Mouse (Mus musculus): ENCODE data around the gene Rrbp1. TPM values are rescaled to one million over a fixed set of nuclear protein-coding genes. Genes with fewer than 3 reads are reported as not detected.

Rrbp1 gene
- total and polyA plus RNA-seq, 3 experiments = 39.7 to 85.3 (median 70.6) TPM

DNA sequence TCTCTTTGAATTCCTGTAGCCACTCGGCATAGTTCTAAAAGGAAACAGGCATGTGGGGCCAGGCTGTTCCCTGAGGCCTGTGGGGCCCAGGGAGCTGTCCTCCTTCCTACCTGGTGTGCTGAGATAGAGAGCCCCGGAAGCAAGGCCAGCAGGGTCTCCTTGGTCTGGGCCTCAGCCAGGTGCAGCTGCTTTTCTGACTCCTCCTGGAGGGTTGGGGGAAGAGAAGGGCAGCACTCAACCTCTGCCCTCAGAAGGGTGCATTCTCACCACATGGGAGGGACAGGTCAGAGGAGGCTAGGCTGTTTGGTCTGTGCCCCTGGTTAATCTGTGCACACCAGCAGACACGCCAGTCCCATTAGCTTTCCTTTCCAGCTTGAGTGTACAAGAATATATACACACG, 56.1 kb downstream of the Rrbp1 start:
- peaks cover 82% of the 10 kb centered on the region for H3K36me3 ChIP-seq (replicated peaks)
- H3K27me3 ChIP-seq (ENCODE audit: insufficient read depth, low read length) = no peaks in the 10 kb centered on the region
- no peaks in the 10 kb centered on the region for H3K4me1 ChIP-seq (ENCODE audit: insufficient read depth, low read depth, low read length)
- no peak for DNase-seq (ENCODE audit: low spot score)
- H3K4me3 ChIP-seq (ENCODE audit: low read depth, low read length) = no peak overlapping the region
- ATAC-seq (ENCODE audit: extremely low read depth, insufficient number of reproducible peaks, low FRiP score, poor library complexity, severe bottlenecking) = no peak
- H3K9me3 ChIP-seq (replicated peaks) = no peaks in the 10 kb centered on the region
- TF ChIP-seq GATA2 (IDR thresholded peaks at IDR 0.05; ENCODE audit: borderline replicate concordance, low read depth, low read length) (no peak), CTCF (IDR thresholded peaks at IDR 0.05; ENCODE audit: low read depth, low read length) (no peak), GATA1 (IDR thresholded peaks at IDR 0.05; ENCODE audit: borderline replicate concordance, low read length) (no peak), TAL1 (conservative IDR thresholded peaks at IDR 0.05; ENCODE audit: low read depth, low read length) (no peak)

DNA sequence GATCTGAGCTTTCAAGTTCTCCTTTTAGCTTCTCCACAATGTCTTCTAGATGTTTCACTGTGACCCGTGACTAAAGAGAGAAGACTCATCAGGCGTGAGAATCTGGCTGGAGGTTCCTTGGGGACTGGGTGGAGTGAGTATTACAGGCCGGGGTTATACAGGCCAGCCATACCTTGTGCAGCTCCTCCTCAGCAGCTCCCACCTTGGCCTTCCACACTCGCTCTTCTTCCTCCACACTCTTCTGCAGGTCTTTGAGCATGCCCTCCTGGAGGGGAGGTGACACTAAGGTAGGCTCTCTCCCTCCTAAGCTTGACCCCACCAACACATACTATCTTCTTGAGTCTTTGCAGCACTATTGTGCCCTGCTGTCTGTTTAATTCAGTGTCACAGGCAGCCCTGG, 57.1 kb downstream of the Rrbp1 start:
- H3K27me3 ChIP-seq (ENCODE audit: insufficient read depth, low read length) = no peaks in the 10 kb centered on the region
- no peaks in the 10 kb centered on the region for H3K9me3 ChIP-seq (replicated peaks)
- TF ChIP-seq GATA2 (IDR thresholded peaks at IDR 0.05; ENCODE audit: borderline replicate concordance, low read depth, low read length) (no peak), CTCF (IDR thresholded peaks at IDR 0.05; ENCODE audit: low read depth, low read length) (no peak), GATA1 (IDR thresholded peaks at IDR 0.05; ENCODE audit: borderline replicate concordance, low read length) (no peak), POLR2AphosphoS5 (IDR thresholded peaks at IDR 0.05; ENCODE audit: insufficient replicate concordance, low read depth, low read length) (no peak), TAL1 (conservative IDR thresholded peaks at IDR 0.05; ENCODE audit: low read depth, low read length) (no peak)
- no peak for ATAC-seq (ENCODE audit: extremely low read depth, insufficient number of reproducible peaks, low FRiP score, poor library complexity, severe bottlenecking)
- H3K4me1 ChIP-seq (ENCODE audit: insufficient read depth, low read depth, low read length) = no peaks in the 10 kb centered on the region
- H3K36me3 ChIP-seq (replicated peaks) = peaks cover 92% of the 10 kb centered on the region
- H3K4me3 ChIP-seq (ENCODE audit: low read depth, low read length) = no peak overlapping the region
- DNase-seq (ENCODE audit: low spot score) = no peak

DNA sequence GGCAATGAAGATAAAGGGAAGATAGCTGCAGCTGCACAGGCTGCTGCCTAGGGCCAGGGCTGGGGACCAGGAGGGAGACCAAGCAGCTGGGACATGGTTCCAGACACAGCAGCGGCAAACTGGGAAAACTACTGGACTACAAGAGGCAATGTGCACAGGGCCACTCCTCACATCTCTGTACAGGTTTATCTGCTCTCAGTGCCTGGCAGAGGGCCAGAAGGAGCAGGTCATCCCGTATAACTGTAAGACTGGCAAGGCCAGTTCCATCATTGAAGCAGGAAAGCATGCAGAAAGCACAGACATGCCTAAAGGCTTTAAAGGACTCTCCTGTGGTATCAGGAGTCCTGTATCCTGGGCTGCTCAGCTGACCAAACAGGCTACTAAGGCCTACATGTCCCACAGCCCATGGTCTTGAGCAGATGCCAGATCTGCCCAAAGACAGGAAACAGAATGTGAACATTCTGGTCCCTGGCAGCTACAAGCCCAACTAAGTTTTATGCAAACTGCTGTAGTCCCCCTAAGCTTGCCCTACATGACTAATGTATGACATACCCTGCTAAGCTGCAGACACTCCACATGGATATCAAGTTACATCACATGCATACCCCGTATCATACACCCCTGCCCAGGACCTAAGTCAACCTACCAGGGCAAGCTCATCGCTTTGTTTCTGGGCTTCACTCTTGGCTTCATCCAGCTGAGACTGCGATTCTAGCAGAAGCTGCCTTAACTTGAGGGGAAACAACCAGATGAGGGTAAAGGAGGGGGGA, 59.3 kb downstream of the Rrbp1 start:
- DNase-seq (ENCODE audit: low spot score) = no peak
- Histone ChIP-seq H3K4me1 (ENCODE audit: insufficient read depth, low read depth, low read length) (no peaks in the 10 kb centered on the region), H3K36me3 (replicated peaks) (peaks cover 99% of the 10 kb centered on the region), H3K4me3 (ENCODE audit: low read depth, low read length) (no peak overlapping the region), H3K9me3 (replicated peaks) (no peaks in the 10 kb centered on the region), H3K27me3 (ENCODE audit: insufficient read depth, low read length) (no peaks in the 10 kb centered on the region)
- no peak for ATAC-seq (ENCODE audit: extremely low read depth, insufficient number of reproducible peaks, low FRiP score, poor library complexity, severe bottlenecking)
- TF ChIP-seq GATA1 (IDR thresholded peaks at IDR 0.05; ENCODE audit: borderline replicate concordance, low read length) (no peak), POLR2AphosphoS5 (IDR thresholded peaks at IDR 0.05; ENCODE audit: insufficient replicate concordance, low read depth, low read length) (no peak), GATA2 (IDR thresholded peaks at IDR 0.05; ENCODE audit: borderline replicate concordance, low read depth, low read length) (no peak), CTCF (IDR thresholded peaks at IDR 0.05; ENCODE audit: low read depth, low read length) (no peak), TAL1 (conservative IDR thresholded peaks at IDR 0.05; ENCODE audit: low read depth, low read length) (no peak)

DNA sequence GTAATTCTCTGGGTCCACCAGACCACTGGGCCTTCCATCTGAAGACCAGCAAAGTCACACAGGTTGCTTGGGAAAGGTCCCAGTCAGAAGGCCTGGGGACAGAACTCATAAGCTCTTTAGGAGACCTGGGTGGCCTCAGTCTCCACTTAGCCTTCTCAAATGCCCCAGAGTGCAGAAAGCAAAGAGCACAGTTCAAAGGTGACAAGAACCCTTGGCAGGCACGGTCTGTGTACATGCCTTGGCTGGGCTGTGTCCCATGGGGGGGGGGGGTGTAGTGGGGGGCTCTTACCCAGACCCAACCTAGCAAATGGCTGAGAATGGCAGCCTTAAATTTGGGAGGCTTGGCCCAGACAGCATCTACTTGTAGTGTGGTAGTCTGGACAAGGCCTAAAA, 60.0 kb downstream of the Rrbp1 start:
- Histone ChIP-seq H3K36me3 (replicated peaks) (peaks cover 99% of the 10 kb centered on the region), H3K4me3 (ENCODE audit: low read depth, low read length) (no peak overlapping the region), H3K27me3 (ENCODE audit: insufficient read depth, low read length) (no peaks in the 10 kb centered on the region), H3K9me3 (replicated peaks) (no peaks in the 10 kb centered on the region), H3K4me1 (ENCODE audit: insufficient read depth, low read depth, low read length) (no peaks in the 10 kb centered on the region)
- ATAC-seq (ENCODE audit: extremely low read depth, insufficient number of reproducible peaks, low FRiP score, poor library complexity, severe bottlenecking) (no peak), DNase-seq (ENCODE audit: low spot score) (no peak)
- TF ChIP-seq GATA2 (IDR thresholded peaks at IDR 0.05; ENCODE audit: borderline replicate concordance, low read depth, low read length) (no peak), GATA1 (IDR thresholded peaks at IDR 0.05; ENCODE audit: borderline replicate concordance, low read length) (no peak), POLR2AphosphoS5 (IDR thresholded peaks at IDR 0.05; ENCODE audit: insufficient replicate concordance, low read depth, low read length) (no peak), CTCF (IDR thresholded peaks at IDR 0.05; ENCODE audit: low read depth, low read length) (no peak), TAL1 (conservative IDR thresholded peaks at IDR 0.05; ENCODE audit: low read depth, low read length) (no peak)

DNA sequence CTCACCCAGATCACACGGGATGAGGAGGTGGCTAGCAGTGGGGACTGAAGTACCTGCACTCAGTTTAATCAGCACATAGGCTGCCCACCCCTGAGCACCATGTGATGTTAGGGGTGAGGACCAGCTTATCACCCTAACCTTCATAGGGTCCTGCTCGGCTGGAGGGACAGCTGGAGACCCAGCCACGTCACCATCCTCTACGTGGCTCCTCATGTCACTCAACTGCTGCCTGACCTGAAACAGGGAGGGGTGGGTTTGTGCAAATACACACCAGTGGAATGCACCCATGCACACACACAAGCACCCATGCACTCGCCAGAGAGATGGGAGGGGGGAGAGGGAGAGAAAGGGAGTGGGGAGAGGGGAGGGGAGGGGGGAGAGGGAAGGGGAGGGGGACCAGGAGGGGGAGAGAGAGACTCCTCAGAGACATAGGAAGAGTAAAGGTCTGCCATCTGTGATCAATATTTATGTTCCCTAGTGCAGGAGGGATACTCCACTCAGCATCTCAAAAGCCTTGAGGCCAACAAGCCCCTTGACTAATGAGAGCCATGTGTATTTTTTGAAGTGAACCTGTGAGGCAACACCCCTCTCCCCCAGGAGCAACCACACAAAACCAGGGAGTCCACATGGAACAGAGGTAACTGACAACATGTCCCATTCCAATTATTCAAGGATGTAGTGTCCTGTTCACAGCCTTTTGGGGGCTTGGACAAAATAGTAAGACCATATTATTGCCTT, 60.6 kb downstream of the Rrbp1 start:
- Histone ChIP-seq H3K4me1 (ENCODE audit: insufficient read depth, low read depth, low read length) (no peaks in the 10 kb centered on the region), H3K27me3 (ENCODE audit: insufficient read depth, low read length) (no peaks in the 10 kb centered on the region), H3K36me3 (replicated peaks) (peaks cover 99% of the 10 kb centered on the region), H3K4me3 (ENCODE audit: low read depth, low read length) (no peak overlapping the region), H3K9me3 (replicated peaks) (no peaks in the 10 kb centered on the region)
- no peak for ATAC-seq (ENCODE audit: extremely low read depth, insufficient number of reproducible peaks, low FRiP score, poor library complexity, severe bottlenecking)
- no peak for DNase-seq (ENCODE audit: low spot score)
- TF ChIP-seq GATA2 (IDR thresholded peaks at IDR 0.05; ENCODE audit: borderline replicate concordance, low read depth, low read length) (no peak), TAL1 (conservative IDR thresholded peaks at IDR 0.05; ENCODE audit: low read depth, low read length) (no peak), GATA1 (IDR thresholded peaks at IDR 0.05; ENCODE audit: borderline replicate concordance, low read length) (no peak)

DNA sequence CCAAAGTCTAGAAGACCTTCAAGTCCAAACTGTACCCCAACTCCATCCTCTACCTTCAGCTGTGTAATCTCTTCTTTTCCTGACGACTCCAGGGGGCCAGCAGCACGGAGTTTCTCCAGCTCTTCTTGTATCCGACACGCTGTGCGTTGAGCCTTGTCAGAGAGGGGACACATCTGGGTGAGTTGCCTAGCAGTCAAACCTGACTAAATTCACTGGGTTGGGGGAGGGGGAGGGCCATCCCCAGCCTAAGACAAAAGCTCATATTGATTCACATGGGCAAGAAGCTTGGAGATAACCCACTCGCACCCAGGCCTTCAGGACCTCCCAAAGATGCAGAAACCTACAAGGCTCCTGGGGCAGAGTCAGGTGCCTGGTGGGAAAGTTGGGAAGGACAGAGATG, 61.8 kb downstream of the Rrbp1 start:
- ATAC-seq (ENCODE audit: extremely low read depth, insufficient number of reproducible peaks, low FRiP score, poor library complexity, severe bottlenecking) (no peak), DNase-seq (ENCODE audit: low spot score) (no peak)
- H3K36me3 ChIP-seq (replicated peaks) = peaks cover 98% of the 10 kb centered on the region
- TF ChIP-seq GATA1 (IDR thresholded peaks at IDR 0.05; ENCODE audit: borderline replicate concordance, low read length) (no peak), TAL1 (conservative IDR thresholded peaks at IDR 0.05; ENCODE audit: low read depth, low read length) (no peak), POLR2AphosphoS5 (IDR thresholded peaks at IDR 0.05; ENCODE audit: insufficient replicate concordance, low read depth, low read length) (no peak), CTCF (IDR thresholded peaks at IDR 0.05; ENCODE audit: low read depth, low read length) (no peak), GATA2 (IDR thresholded peaks at IDR 0.05; ENCODE audit: borderline replicate concordance, low read depth, low read length) (no peak)
- no peak overlapping the region for H3K4me3 ChIP-seq (ENCODE audit: low read depth, low read length)
- H3K4me1 ChIP-seq (ENCODE audit: insufficient read depth, low read depth, low read length) = no peaks in the 10 kb centered on the region
- H3K9me3 ChIP-seq (replicated peaks) = no peaks in the 10 kb centered on the region
- H3K27me3 ChIP-seq (ENCODE audit: insufficient read depth, low read length) = no peaks in the 10 kb centered on the region
